ENCODE assay signal across 8 mouse cellular contexts in the genomic region with DNA sequence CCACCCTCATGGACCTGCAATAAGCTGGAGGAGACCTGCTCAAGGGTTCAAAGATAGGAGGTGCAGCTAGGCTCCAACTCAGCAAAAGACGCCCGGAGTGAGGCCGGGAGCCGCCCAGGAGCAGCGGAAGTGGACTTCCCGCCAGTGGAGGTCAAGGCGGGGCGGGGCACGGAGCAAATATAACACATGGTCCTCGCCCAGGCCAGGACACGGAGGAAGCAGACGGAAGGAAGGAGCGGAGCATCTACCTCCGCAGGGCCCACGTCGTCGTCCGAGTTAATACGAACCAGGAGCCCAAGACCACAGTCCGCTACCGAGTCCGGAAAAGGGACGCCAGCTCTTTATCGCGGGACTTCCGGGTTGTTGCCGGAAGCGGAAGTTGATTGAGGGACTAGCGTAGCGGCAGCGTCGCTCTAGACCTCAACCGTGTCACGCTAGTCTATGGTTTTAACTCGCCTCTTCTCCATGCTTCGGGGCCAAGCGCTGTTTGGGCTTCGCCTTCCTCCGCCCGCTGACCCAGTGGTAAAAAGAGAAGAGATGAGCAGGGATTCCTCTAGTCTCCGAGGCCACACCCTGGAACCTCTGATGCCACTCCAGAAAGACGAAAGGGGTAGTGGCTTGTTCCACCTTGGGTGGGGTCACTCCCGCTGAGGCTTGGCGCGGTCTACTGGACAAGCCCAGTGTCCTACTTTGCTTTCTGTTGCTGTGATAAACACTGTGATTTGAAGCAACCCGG. TPM values are rescaled to one million over a fixed set of nuclear protein-coding genes. Genes with fewer than 3 reads are reported as not detected.
DNase-seq lines count a peak whose midpoint lies in the region; ATAC-seq and TF ChIP-seq lines count a peak whose summit lies in the region.

No protein-coding gene starts in this region.

- no peak for TF ChIP-seq CTCF in gastrocnemius, adult 2 months (IDR thresholded peaks at IDR 0.05)
- TF ChIP-seq CTCF in hindbrain, postnatal 0 days (IDR thresholded peaks at IDR 0.05; ENCODE audit: low read depth), result no peak
- TF ChIP-seq CTCF in left cerebral cortex, adult 2 months (IDR thresholded peaks at IDR 0.05), result no peak; the same call in 1 of the 2 replicates

- H3K4me1 ChIP-seq in hindbrain, postnatal 0 days (ENCODE audit: insufficient read depth, low read length), result peaks cover 4% of the 10 kb centered on the region; the same call in 1 of the 2 replicates

- no peaks in the 10 kb centered on the region for H3K36me3 ChIP-seq in hindbrain, postnatal 0 days (ENCODE audit: insufficient read depth, low read length)

- peak overlapping the region; percentile 82 for H3K4me3 ChIP-seq in gastrocnemius, adult 2 months
- H3K4me3 ChIP-seq in hindbrain, postnatal 0 days (ENCODE audit: low read length), result peak overlapping the region; percentile 60
- H3K4me3 ChIP-seq in left cerebral cortex, adult 2 months, result peak overlapping the region; percentile 88

- peak overlapping the region; percentile 73 for H3K4me2 ChIP-seq in hindbrain, postnatal 0 days (ENCODE audit: low read depth, low read length)

- peak overlapping the region; percentile 66 for H3K9ac ChIP-seq in hindbrain, postnatal 0 days (replicated peaks; ENCODE audit: low read length)

- H3K27me3 ChIP-seq in hindbrain, postnatal 0 days (ENCODE audit: insufficient read depth, low read length), result no peaks in the 10 kb centered on the region

- intact Hi-C loops in gastrocnemius, adult 2 months (cut with DNase I), result loop anchor here (5.0 kb wide), 1 partner anchor 76 kb away; no protein-coding TSS in a partner anchor
- intact Hi-C loops in left cerebral cortex, adult 2 months (cut with DNase I), result loop anchor here (5.0 kb wide), 1 partner anchor 76 kb away; no protein-coding TSS in a partner anchor

- H3K9me3 ChIP-seq in hindbrain, postnatal 0 days (ENCODE audit: low read length), result no peaks in the 10 kb centered on the region

- WGBS in hindbrain, postnatal 0 days, result under 1% methylated on average over 45 of the region's 46 CpGs

- peak; percentile 89 for ATAC-seq in common myeloid progenitor, adult 5-6 weeks (replicated peaks; ENCODE audit: low read depth, poor library complexity, severe bottlenecking)
- ATAC-seq in hindbrain, postnatal 0 days, result peak; percentile 96
- peak; percentile 87 for ATAC-seq in megakaryocyte, adult 5-6 weeks (ENCODE audit: poor library complexity, severe bottlenecking)

- DNase-seq in ZHBTc4 (ENCODE audit: low read depth, low spot score), result peak; percentile 93
- DNase-seq in gastrocnemius, adult 2 months, result peak; percentile 90
- DNase-seq in hindbrain, postnatal 0 days (ENCODE audit: low spot score), result peak; percentile 96
- peak; percentile 78 to 83 for DNase-seq in left cerebral cortex, adult 2 months (ENCODE audit: extremely low spot score in 1 of 2, low spot score in 2 of 2)
- DNase-seq in right cerebral cortex, adult 2 months (ENCODE audit: low spot score in 2 of 2), result peak; percentile 79 to 91
- DNase-seq in urinary bladder, postnatal 14 days (ENCODE audit: low spot score), result peak; percentile 87

- H3K27ac ChIP-seq in gastrocnemius, adult 2 months, result peak overlapping the region; percentile 99
- H3K27ac ChIP-seq in hindbrain, postnatal 0 days, result peak overlapping the region; percentile 90
- peak overlapping the region; percentile 96 for H3K27ac ChIP-seq in left cerebral cortex, adult 2 months

RNA-seq across cellular contexts. Expression of gene Cela3a, which starts 21.4 kb away (rescaled TPM):
- total RNA-seq in common myeloid progenitor, adult 5-6 weeks (2017), result not detected in 2 replicates
- not detected for total RNA-seq in gastrocnemius, adult 2 months (2021)
- total RNA-seq in hindbrain, postnatal 0 days (2014; rRNA removed), result not detected in 2 replicates
- not detected in 2 replicates for polyA plus RNA-seq in hindbrain, postnatal 0 days (2015; fragmentation: Nextera tagmentation; extraction: Ambion mirVana)
- not detected for total RNA-seq in left cerebral cortex, adult 2 months (2021)
- total RNA-seq in megakaryocyte, adult 5-6 weeks (2015), result not detected in 2 replicates
- total RNA-seq in megakaryocyte, adult 5-6 weeks (2017), result not detected in 2 replicates

RNA-seq across cellular contexts. Expression of gene Cdc42, which starts 30.7 kb away (rescaled TPM):
- 481 and 507 TPM in 2 replicates for total RNA-seq in common myeloid progenitor, adult 5-6 weeks (2017)
- 100 to 1,000 TPM; 169 to 187 TPM for total RNA-seq in gastrocnemius, adult 2 months (2021)
- 394 and 490 TPM in 2 replicates for total RNA-seq in hindbrain, postnatal 0 days (2014; rRNA removed)
- polyA plus RNA-seq in hindbrain, postnatal 0 days (2015; fragmentation: Nextera tagmentation; extraction: Ambion mirVana), result 1,008 and 1,049 TPM in 2 replicates
- total RNA-seq in left cerebral cortex, adult 2 months (2021), result 100 to 1,000 TPM; 294 to 318 TPM
- 1,134 and 1,141 TPM in 2 replicates for total RNA-seq in megakaryocyte, adult 5-6 weeks (2015)
- 1,082 and 1,090 TPM in 2 replicates for total RNA-seq in megakaryocyte, adult 5-6 weeks (2017)

RNA-seq across cellular contexts. Expression of gene Cela3b, which starts 42.1 kb away (rescaled TPM):
- not detected in 2 replicates for total RNA-seq in common myeloid progenitor, adult 5-6 weeks (2017)
- not detected for total RNA-seq in gastrocnemius, adult 2 months (2021)
- not detected in 2 replicates for total RNA-seq in hindbrain, postnatal 0 days (2014; rRNA removed)
- not detected in 2 replicates for polyA plus RNA-seq in hindbrain, postnatal 0 days (2015; fragmentation: Nextera tagmentation; extraction: Ambion mirVana)
- not detected for total RNA-seq in left cerebral cortex, adult 2 months (2021)
- 0.30 TPM in 1 of 2 replicates, not detected in the other for total RNA-seq in megakaryocyte, adult 5-6 weeks (2015)
- 1.7 TPM in 1 of 2 replicates, not detected in the other for total RNA-seq in megakaryocyte, adult 5-6 weeks (2017)

Comparison
In these comparisons a context has a peak if more than half of its experiments do, and no peak if none do; other contexts are left out.
1. Peak in every context shown above with its lines: DNase-seq, ATAC-seq, H3K4me3 ChIP-seq and H3K27ac ChIP-seq.